Mouse (Mus musculus): ENCODE measurements at regions not wholly inside any gene's neighbourhood (a gene's known extent, or its start where the extent isn't known, plus 50 kb on each side); places are given as distances from the start of the nearest gene placed in this dataset.

DNA sequence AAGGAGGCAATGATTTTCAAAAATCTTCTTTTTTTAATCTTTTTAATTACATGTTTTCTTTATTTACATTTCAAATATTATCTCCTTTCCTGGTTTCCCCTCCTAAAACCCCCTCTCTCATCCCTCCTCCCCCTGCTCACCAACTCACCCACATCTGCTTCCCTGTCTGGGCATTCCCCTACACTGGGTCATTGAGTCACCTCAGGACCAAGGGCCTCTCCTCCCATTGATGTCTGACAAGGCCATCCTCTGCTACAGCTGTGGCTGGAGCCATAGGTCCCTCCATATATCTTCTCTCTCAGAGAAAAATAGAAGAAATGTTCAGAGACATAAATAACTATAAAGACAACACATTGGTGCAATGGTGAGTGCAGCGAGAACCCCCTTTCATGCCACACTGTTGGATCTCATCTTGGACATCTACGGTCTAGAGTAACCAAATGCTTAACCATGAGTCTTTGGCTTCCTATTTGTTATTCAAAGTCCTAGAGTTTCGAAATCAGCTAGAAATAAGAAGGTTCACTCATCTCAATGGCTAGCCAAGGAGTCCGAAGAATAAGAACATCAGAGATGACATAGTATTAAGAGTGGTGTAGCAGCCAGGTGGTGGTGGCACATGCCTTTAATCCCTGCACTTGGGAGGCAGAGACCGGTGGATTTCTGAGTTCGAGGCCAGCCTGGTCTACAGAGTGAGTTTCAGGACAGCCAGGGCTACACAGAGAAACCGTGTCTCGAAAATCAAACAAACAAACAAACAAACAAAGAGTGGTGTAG lies 186.5 kb upstream of the Trhde start:
- H3K27me3 ChIP-seq (ENCODE audit: insufficient read depth, low read length) = no peaks in the 10 kb centered on the region
- TF ChIP-seq CTCF (conservative IDR thresholded peaks at IDR 0.05; ENCODE audit: low read length) (no peak), POU5F1 (IDR thresholded peaks at IDR 0.05; ENCODE audit: borderline replicate concordance, low read length) (no peak), NANOG (IDR thresholded peaks at IDR 0.05; ENCODE audit: borderline replicate concordance, low read length) (no peak)
- H3K9me3 ChIP-seq (ENCODE audit: low read length) = no peaks in the 10 kb centered on the region
- H3K4me3 ChIP-seq (replicated peaks; ENCODE audit: low read length) = no peak overlapping the region
- H3K4me1 ChIP-seq (replicated peaks; ENCODE audit: low read depth, low read length) = no peaks in the 10 kb centered on the region
- no peaks in the 10 kb centered on the region for H3K36me3 ChIP-seq (ENCODE audit: insufficient read depth, low read length)

- H3K4me3 ChIP-seq (replicated peaks; ENCODE audit: low read length) = no peak overlapping the region
- TF ChIP-seq NANOG (IDR thresholded peaks at IDR 0.05; ENCODE audit: borderline replicate concordance, low read length) (no peak), POU5F1 (IDR thresholded peaks at IDR 0.05; ENCODE audit: borderline replicate concordance, low read length) (no peak), CTCF (conservative IDR thresholded peaks at IDR 0.05; ENCODE audit: low read length) (no peak)
- H3K36me3 ChIP-seq (ENCODE audit: insufficient read depth, low read length) = no peaks in the 10 kb centered on the region
- no peaks in the 10 kb centered on the region for H3K9me3 ChIP-seq (ENCODE audit: low read length)
- no peaks in the 10 kb centered on the region for H3K4me1 ChIP-seq (replicated peaks; ENCODE audit: low read depth, low read length)
- no peaks in the 10 kb centered on the region for H3K27me3 ChIP-seq (ENCODE audit: insufficient read depth, low read length)
These were observed 170.3 kb upstream of the Trhde start for GRCm38 (mm10) chr10:114972364-114972763.

DNA sequence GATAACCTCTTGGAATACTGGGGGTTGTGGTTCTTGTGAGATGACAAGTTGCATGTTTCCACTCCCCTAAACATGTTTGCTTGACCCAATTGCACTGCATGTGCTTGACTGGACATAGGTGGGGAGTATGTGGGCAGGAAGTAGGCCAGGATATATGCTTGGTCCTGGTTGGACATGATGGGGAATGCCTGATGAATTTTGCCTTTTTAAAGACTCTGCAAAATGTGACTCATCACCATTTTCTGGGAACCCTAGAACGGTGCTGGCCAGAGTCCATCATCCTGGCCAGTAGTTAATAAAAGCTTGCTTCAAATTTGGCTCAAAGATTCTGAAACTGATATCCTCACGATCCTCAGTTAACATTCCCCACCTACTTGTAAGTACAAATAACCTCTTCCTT lies 161.5 kb upstream of the Trhde start:
- TF ChIP-seq NANOG (IDR thresholded peaks at IDR 0.05; ENCODE audit: borderline replicate concordance, low read length) = no peak
- TF ChIP-seq POU5F1 (IDR thresholded peaks at IDR 0.05; ENCODE audit: borderline replicate concordance, low read length) = no peak
- no peak for TF ChIP-seq CTCF (conservative IDR thresholded peaks at IDR 0.05; ENCODE audit: low read length)

DNA sequence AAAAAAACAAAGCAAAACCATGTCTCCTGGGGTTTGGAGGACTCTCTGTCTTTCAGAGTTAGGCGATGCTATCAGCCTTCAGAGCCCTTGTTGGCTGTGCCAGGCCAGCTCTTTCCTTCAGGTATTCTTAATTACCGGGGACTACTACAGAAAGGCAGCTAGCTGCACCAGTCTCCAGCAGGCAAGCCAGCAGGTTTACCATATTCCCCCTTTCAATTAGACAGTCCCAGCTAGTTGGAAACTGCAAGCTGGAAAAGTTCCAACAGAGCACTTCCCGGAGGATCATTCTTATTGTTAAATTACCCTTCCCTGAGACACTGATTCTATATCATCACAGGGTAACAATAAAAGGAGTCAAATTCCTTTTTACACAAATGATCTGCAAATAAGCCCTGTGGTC lies 155.8 kb upstream of the Trhde start:
- H3K36me3 ChIP-seq (ENCODE audit: insufficient read depth, low read length) = no peaks in the 10 kb centered on the region
- no peaks in the 10 kb centered on the region for H3K9me3 ChIP-seq (ENCODE audit: low read length)
- no peaks in the 10 kb centered on the region for H3K4me1 ChIP-seq (replicated peaks; ENCODE audit: low read depth, low read length)
- TF ChIP-seq NANOG (IDR thresholded peaks at IDR 0.05; ENCODE audit: borderline replicate concordance, low read length) (0 out of 2 replicates have a peak, but pooled peaks have one; percentile 7), CTCF (conservative IDR thresholded peaks at IDR 0.05; ENCODE audit: low read length) (no peak)
- H3K4me3 ChIP-seq (replicated peaks; ENCODE audit: low read length) = no peak overlapping the region
- H3K27me3 ChIP-seq (ENCODE audit: insufficient read depth, low read length) = no peaks in the 10 kb centered on the region

More for the DNA sequence above, 161.5 kb upstream of the Trhde start:
- no peaks in the 10 kb centered on the region for H3K27me3 ChIP-seq (ENCODE audit: insufficient read depth, low read length)
- no peaks in the 10 kb centered on the region for H3K4me1 ChIP-seq (replicated peaks; ENCODE audit: low read depth, low read length)
- no peaks in the 10 kb centered on the region for H3K36me3 ChIP-seq (ENCODE audit: insufficient read depth, low read length)
- H3K9me3 ChIP-seq (ENCODE audit: low read length) = no peaks in the 10 kb centered on the region
- no peak overlapping the region for H3K4me3 ChIP-seq (replicated peaks; ENCODE audit: low read length)

DNA sequence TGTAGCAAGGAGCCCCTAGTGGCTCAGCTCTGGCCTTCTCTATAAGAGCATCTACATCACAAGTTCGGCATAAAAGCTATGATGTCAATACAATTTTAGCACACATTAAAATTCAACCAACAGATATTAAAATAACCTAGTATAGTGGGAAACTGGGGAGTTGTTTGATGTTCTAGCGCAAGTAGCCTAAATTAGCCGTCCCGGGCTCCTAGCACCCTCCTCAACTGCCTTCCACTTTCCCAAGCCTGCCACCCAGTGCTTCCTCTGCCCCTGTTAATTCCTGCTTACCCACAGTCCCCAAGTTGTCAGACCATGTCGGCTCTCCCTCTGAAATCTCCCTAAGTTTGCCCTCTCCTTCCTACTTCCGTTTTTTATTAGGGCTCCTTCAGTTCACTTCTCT lies 154.2 kb upstream of the Trhde start:
- H3K36me3 ChIP-seq (ENCODE audit: insufficient read depth, low read length) = no peaks in the 10 kb centered on the region
- no peaks in the 10 kb centered on the region for H3K9me3 ChIP-seq (ENCODE audit: low read length)
- H3K4me1 ChIP-seq (replicated peaks; ENCODE audit: low read depth, low read length) = no peaks in the 10 kb centered on the region
- no peak overlapping the region for H3K4me3 ChIP-seq (replicated peaks; ENCODE audit: low read length)
- no peak for TF ChIP-seq CTCF (conservative IDR thresholded peaks at IDR 0.05; ENCODE audit: low read length)
- no peak for TF ChIP-seq NANOG (IDR thresholded peaks at IDR 0.05; ENCODE audit: borderline replicate concordance, low read length)
- TF ChIP-seq POU5F1 (IDR thresholded peaks at IDR 0.05; ENCODE audit: borderline replicate concordance, low read length) = no peak
- H3K27me3 ChIP-seq (ENCODE audit: insufficient read depth, low read length) = no peaks in the 10 kb centered on the region

GRCm38 (mm10) chr10:114955608-114956007 lies 153.5 kb upstream of the Trhde start:
- H3K9me3 ChIP-seq (ENCODE audit: low read length) = no peaks in the 10 kb centered on the region
- H3K4me3 ChIP-seq (replicated peaks; ENCODE audit: low read length) = no peak overlapping the region
- no peaks in the 10 kb centered on the region for H3K36me3 ChIP-seq (ENCODE audit: insufficient read depth, low read length)
- TF ChIP-seq POU5F1 (IDR thresholded peaks at IDR 0.05; ENCODE audit: borderline replicate concordance, low read length) (no peak), CTCF (conservative IDR thresholded peaks at IDR 0.05; ENCODE audit: low read length) (no peak), NANOG (IDR thresholded peaks at IDR 0.05; ENCODE audit: borderline replicate concordance, low read length) (no peak)
- no peaks in the 10 kb centered on the region for H3K27me3 ChIP-seq (ENCODE audit: insufficient read depth, low read length)
- no peaks in the 10 kb centered on the region for H3K4me1 ChIP-seq (replicated peaks; ENCODE audit: low read depth, low read length)

DNA sequence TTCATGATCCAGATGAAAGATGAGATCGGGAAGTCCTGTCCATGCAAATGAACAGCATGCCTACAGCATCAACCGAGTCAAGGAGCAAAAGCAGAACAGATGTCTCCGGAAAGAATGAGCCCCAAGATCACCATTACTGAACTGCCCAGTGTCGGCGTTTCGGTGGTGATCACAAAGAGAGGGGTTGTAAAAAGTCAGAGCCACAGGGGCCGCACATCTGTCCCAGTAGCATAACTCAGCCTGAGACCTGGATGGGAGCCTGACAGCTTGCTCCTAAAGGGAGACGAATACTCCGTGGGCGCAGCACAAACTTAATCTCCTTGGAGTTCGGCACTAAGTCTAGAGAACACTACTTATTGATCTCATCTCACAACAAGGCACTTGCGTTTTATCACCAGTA lies 151.3 kb upstream of the Trhde start:
- TF ChIP-seq NANOG (IDR thresholded peaks at IDR 0.05; ENCODE audit: borderline replicate concordance, low read length) = no peak
- no peak for TF ChIP-seq POU5F1 (IDR thresholded peaks at IDR 0.05; ENCODE audit: borderline replicate concordance, low read length)
- TF ChIP-seq CTCF (conservative IDR thresholded peaks at IDR 0.05; ENCODE audit: low read length) = no peak
- no peaks in the 10 kb centered on the region for H3K9me3 ChIP-seq (ENCODE audit: low read length)
- H3K4me1 ChIP-seq (replicated peaks; ENCODE audit: low read depth, low read length) = no peaks in the 10 kb centered on the region
- H3K27me3 ChIP-seq (ENCODE audit: insufficient read depth, low read length) = no peaks in the 10 kb centered on the region
- no peaks in the 10 kb centered on the region for H3K36me3 ChIP-seq (ENCODE audit: insufficient read depth, low read length)
- H3K4me3 ChIP-seq (replicated peaks; ENCODE audit: low read length) = no peak overlapping the region

- TF ChIP-seq NANOG (IDR thresholded peaks at IDR 0.05; ENCODE audit: borderline replicate concordance, low read length) (no peak), CTCF (conservative IDR thresholded peaks at IDR 0.05; ENCODE audit: low read length) (no peak), POU5F1 (IDR thresholded peaks at IDR 0.05; ENCODE audit: borderline replicate concordance, low read length) (no peak)
- no peaks in the 10 kb centered on the region for H3K4me1 ChIP-seq (replicated peaks; ENCODE audit: low read depth, low read length)
- H3K4me3 ChIP-seq (replicated peaks; ENCODE audit: low read length) = no peak overlapping the region
- H3K9me3 ChIP-seq (ENCODE audit: low read length) = no peaks in the 10 kb centered on the region
- H3K36me3 ChIP-seq (ENCODE audit: insufficient read depth, low read length) = no peaks in the 10 kb centered on the region
- H3K27me3 ChIP-seq (ENCODE audit: insufficient read depth, low read length) = no peaks in the 10 kb centered on the region
These were observed 147.1 kb upstream of the Trhde start for GRCm38 (mm10) chr10:114949194-114949593.

- no peaks in the 10 kb centered on the region for H3K9me3 ChIP-seq (ENCODE audit: low read length)
- no peaks in the 10 kb centered on the region for H3K4me1 ChIP-seq (replicated peaks; ENCODE audit: low read depth, low read length)
- TF ChIP-seq POU5F1 (IDR thresholded peaks at IDR 0.05; ENCODE audit: borderline replicate concordance, low read length) = no peak
- no peak for TF ChIP-seq NANOG (IDR thresholded peaks at IDR 0.05; ENCODE audit: borderline replicate concordance, low read length)
- TF ChIP-seq CTCF (conservative IDR thresholded peaks at IDR 0.05; ENCODE audit: low read length) = no peak
- H3K4me3 ChIP-seq (replicated peaks; ENCODE audit: low read length) = no peak overlapping the region
- no peaks in the 10 kb centered on the region for H3K36me3 ChIP-seq (ENCODE audit: insufficient read depth, low read length)
- no peaks in the 10 kb centered on the region for H3K27me3 ChIP-seq (ENCODE audit: insufficient read depth, low read length)
These were observed 122.6 kb upstream of the Trhde start for GRCm38 (mm10) chr10:114924746-114925145.

Measured in E14TG2a.4 (cell line).